Mouse (Mus musculus): Measurements from ENCODE around the gene Oosp2. TPM values are rescaled to one million over a fixed set of nuclear protein-coding genes. Genes with fewer than 3 reads are reported as not detected.

Oosp2 gene
- not detected for total RNA-seq (2021)
- polyA plus RNA-seq (2012; rRNA removed), result not detected in 2 replicates
- long read RNA-seq, result 0 reads

GRCm38 (mm10) chr19:11660459-11660858, at the start of gene Oosp2:
Oosp2 (minus strand) TSS chr19:11660559.
- TF ChIP-seq EP300 (IDR thresholded peaks at IDR 0.05; ENCODE audit: insufficient read depth, low read depth, low read length) (no peak), POLR2A (IDR thresholded peaks at IDR 0.05; ENCODE audit: insufficient read depth, low read depth, low read length) (no peak), CTCF (IDR thresholded peaks at IDR 0.05) (no peak)
- Histone ChIP-seq H3K27ac (no peak within 1 kb of the TSS), H3K9ac (ENCODE audit: low read depth, low read length) (no peak within 1 kb of the TSS), H3K4me3 (no peak within 1 kb of the TSS), H3K4me1 (ENCODE audit: control insufficient read depth, insufficient read depth, low read length) (no peaks in the 10 kb centered on the region), H3K36me3 (ENCODE audit: control insufficient read depth, insufficient read depth, low read length) (no peaks in the 10 kb centered on the region), H3K27me3 (ENCODE audit: control insufficient read depth, insufficient read depth, low read length) (no peaks in the 10 kb centered on the region), H3K79me2 (replicated peaks; ENCODE audit: control insufficient read depth, insufficient read depth, low read length) (no peaks in the 10 kb centered on the region)
- 88% methylated on average over 5 of the region's 5 CpGs for WGBS
- no peak for DNase-seq
- intact Hi-C loops (cut with DNase I), result no loop called here

- H3K27ac ChIP-seq, result no peak overlapping the region
- DNase-seq, result no peak
- no peaks in the 10 kb centered on the region for H3K36me3 ChIP-seq (ENCODE audit: control insufficient read depth, insufficient read depth, low read length)
- H3K79me2 ChIP-seq (replicated peaks; ENCODE audit: control insufficient read depth, insufficient read depth, low read length), result no peaks in the 10 kb centered on the region
- TF ChIP-seq CTCF (IDR thresholded peaks at IDR 0.05) (no peak), POLR2A (IDR thresholded peaks at IDR 0.05; ENCODE audit: insufficient read depth, low read depth, low read length) (no peak), EP300 (IDR thresholded peaks at IDR 0.05; ENCODE audit: insufficient read depth, low read depth, low read length) (no peak)
- no peaks in the 10 kb centered on the region for H3K27me3 ChIP-seq (ENCODE audit: control insufficient read depth, insufficient read depth, low read length)
- intact Hi-C loops (cut with DNase I), result no loop called here
- H3K9ac ChIP-seq (ENCODE audit: low read depth, low read length), result no peak overlapping the region
- 89% methylated on average over 6 of the region's 6 CpGs for WGBS
- no peak overlapping the region for H3K4me3 ChIP-seq
- H3K4me1 ChIP-seq (ENCODE audit: control insufficient read depth, insufficient read depth, low read length), result no peaks in the 10 kb centered on the region
Observed at GRCm38 (mm10) chr19:11698342-11698741, 38.0 kb upstream of the Oosp2 start.

GRCm38 (mm10) chr19:11696755-11697154, 36.4 kb upstream of the Oosp2 start, which contains the start of gene Oosp3:
Oosp3 (plus strand) TSS chr19:11697055.
- no peaks in the 10 kb centered on the region for H3K4me1 ChIP-seq (ENCODE audit: control insufficient read depth, insufficient read depth, low read length)
- H3K36me3 ChIP-seq (ENCODE audit: control insufficient read depth, insufficient read depth, low read length), result no peaks in the 10 kb centered on the region
- H3K27ac ChIP-seq, result no peak within 1 kb of the TSS
- H3K79me2 ChIP-seq (replicated peaks; ENCODE audit: control insufficient read depth, insufficient read depth, low read length), result no peaks in the 10 kb centered on the region
- no peaks in the 10 kb centered on the region for H3K27me3 ChIP-seq (ENCODE audit: control insufficient read depth, insufficient read depth, low read length)
- 73% methylated on average over 2 of the region's 2 CpGs for WGBS
- no peak for TF ChIP-seq EP300 (IDR thresholded peaks at IDR 0.05; ENCODE audit: insufficient read depth, low read depth, low read length)
- no peak for TF ChIP-seq CTCF (IDR thresholded peaks at IDR 0.05)
- no peak for TF ChIP-seq POLR2A (IDR thresholded peaks at IDR 0.05; ENCODE audit: insufficient read depth, low read depth, low read length)
- H3K4me3 ChIP-seq, result no peak within 1 kb of the TSS
- no peak within 1 kb of the TSS for H3K9ac ChIP-seq (ENCODE audit: low read depth, low read length)
- intact Hi-C loops (cut with DNase I), result no loop called here
- no peak for DNase-seq

GRCm38 (mm10) chr19:11691454-11691853, 31.1 kb upstream of the Oosp2 start:
- 55% methylated on average over 1 of the region's 1 CpGs for WGBS
- no peak overlapping the region for H3K9ac ChIP-seq (ENCODE audit: low read depth, low read length)
- TF ChIP-seq POLR2A (IDR thresholded peaks at IDR 0.05; ENCODE audit: insufficient read depth, low read depth, low read length), result no peak
- no peak for TF ChIP-seq CTCF (IDR thresholded peaks at IDR 0.05)
- no peak for TF ChIP-seq EP300 (IDR thresholded peaks at IDR 0.05; ENCODE audit: insufficient read depth, low read depth, low read length)
- no peak overlapping the region for H3K27ac ChIP-seq
- no peaks in the 10 kb centered on the region for H3K4me1 ChIP-seq (ENCODE audit: control insufficient read depth, insufficient read depth, low read length)
- intact Hi-C loops (cut with DNase I), result no loop called here
- no peaks in the 10 kb centered on the region for H3K36me3 ChIP-seq (ENCODE audit: control insufficient read depth, insufficient read depth, low read length)
- no peaks in the 10 kb centered on the region for H3K79me2 ChIP-seq (replicated peaks; ENCODE audit: control insufficient read depth, insufficient read depth, low read length)
- no peaks in the 10 kb centered on the region for H3K27me3 ChIP-seq (ENCODE audit: control insufficient read depth, insufficient read depth, low read length)
- no peak for DNase-seq
- no peak overlapping the region for H3K4me3 ChIP-seq

- Histone ChIP-seq H3K27ac (no peak within 1 kb of the TSS), H3K79me2 (replicated peaks; ENCODE audit: control insufficient read depth, insufficient read depth, low read length) (no peaks in the 10 kb centered on the region), H3K4me1 (ENCODE audit: control insufficient read depth, insufficient read depth, low read length) (no peaks in the 10 kb centered on the region), H3K27me3 (ENCODE audit: control insufficient read depth, insufficient read depth, low read length) (no peaks in the 10 kb centered on the region), H3K36me3 (ENCODE audit: control insufficient read depth, insufficient read depth, low read length) (no peaks in the 10 kb centered on the region), H3K9ac (ENCODE audit: low read depth, low read length) (no peak within 1 kb of the TSS), H3K4me3 (no peak within 1 kb of the TSS)
- intact Hi-C loops (cut with DNase I), result no loop called here
- WGBS, result 40% methylated on average over 5 of the region's 5 CpGs
- TF ChIP-seq EP300 (IDR thresholded peaks at IDR 0.05; ENCODE audit: insufficient read depth, low read depth, low read length) (no peak), CTCF (IDR thresholded peaks at IDR 0.05) (no peak), POLR2A (IDR thresholded peaks at IDR 0.05; ENCODE audit: insufficient read depth, low read depth, low read length) (no peak)
- DNase-seq, result no peak
Observed at GRCm38 (mm10) chr19:11690839-11691238, 30.5 kb upstream of the Oosp2 start, which contains the start of gene Oosp1. Oosp1 (minus strand) TSS chr19:11691150.

GRCm38 (mm10) chr19:11661562-11661961, 1.2 kb upstream of the Oosp2 start:
- Histone ChIP-seq H3K9ac (ENCODE audit: low read depth, low read length) (no peak overlapping the region), H3K27me3 (ENCODE audit: control insufficient read depth, insufficient read depth, low read length) (no peaks in the 10 kb centered on the region), H3K4me3 (no peak overlapping the region), H3K79me2 (replicated peaks; ENCODE audit: control insufficient read depth, insufficient read depth, low read length) (no peaks in the 10 kb centered on the region), H3K4me1 (ENCODE audit: control insufficient read depth, insufficient read depth, low read length) (no peaks in the 10 kb centered on the region), H3K27ac (no peak overlapping the region), H3K36me3 (ENCODE audit: control insufficient read depth, insufficient read depth, low read length) (no peaks in the 10 kb centered on the region)
- intact Hi-C loops (cut with DNase I), result no loop called here
- TF ChIP-seq POLR2A (IDR thresholded peaks at IDR 0.05; ENCODE audit: insufficient read depth, low read depth, low read length) (no peak), CTCF (IDR thresholded peaks at IDR 0.05) (no peak), EP300 (IDR thresholded peaks at IDR 0.05; ENCODE audit: insufficient read depth, low read depth, low read length) (no peak)
- DNase-seq, result no peak
